Comparison of ENCODE assay signal across 11 mouse cellular contexts in the genomic region with DNA sequence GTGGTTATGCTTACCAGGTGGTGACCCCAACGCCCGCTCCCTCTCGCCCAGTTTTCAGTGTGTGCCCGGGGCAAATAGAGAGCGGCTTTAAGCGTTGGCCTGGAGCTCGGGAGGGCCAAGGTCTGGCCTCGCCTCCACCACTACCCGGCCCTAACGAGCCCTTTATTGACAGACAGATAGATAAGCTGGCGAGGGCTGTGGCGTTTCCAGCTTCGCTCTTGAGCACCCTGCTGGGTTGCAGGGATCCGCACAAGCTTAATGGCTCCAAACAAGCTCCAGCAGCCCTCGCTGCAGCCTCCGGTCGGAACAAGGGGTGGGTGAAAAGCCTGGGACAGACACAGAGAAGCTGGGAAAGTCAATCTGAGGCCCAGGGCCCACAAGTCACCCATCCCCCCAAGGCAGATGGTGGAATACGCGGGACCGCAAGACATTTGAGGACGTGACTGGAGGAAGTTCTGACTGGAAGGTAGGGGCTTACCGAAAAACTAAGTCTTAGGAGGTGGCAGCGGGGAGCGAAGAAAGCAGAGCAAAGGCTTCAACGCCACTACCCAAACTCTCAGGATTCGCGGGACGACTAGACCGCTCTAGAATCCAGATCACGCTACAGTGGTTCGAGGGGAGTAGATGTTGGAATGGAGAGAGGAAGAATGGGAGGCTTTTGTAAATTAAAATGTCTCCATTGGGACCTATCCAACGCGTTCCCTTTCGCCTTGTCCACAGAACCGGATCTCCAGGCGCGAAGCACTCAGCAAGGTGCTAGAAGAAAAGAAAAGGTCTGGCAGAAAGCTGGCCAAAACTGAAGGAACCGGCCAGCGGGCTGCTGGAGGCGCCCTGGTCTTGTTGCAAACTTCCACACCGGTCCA. TPM values are rescaled to one million over a fixed set of nuclear protein-coding genes. Genes with fewer than 3 reads are reported as not detected.
DNase-seq lines count a peak whose midpoint lies in the region; ATAC-seq lines count a peak whose summit lies in the region.
"Had no signal": no experiment of that assay in that cellular context is flagged by ENCODE, and none has a peak within 500 bp of the region (broad histone marks: within the 10 kb centered on the region; RNA-seq: fewer than 3 reads in every experiment).

No protein-coding gene starts in this region.

- H3K36me3 ChIP-seq in midbrain, embryonic 11.5 days (ENCODE audit: control insufficient read depth, insufficient read depth, low read length) = no peaks in the 10 kb centered on the region
- H3K36me3 ChIP-seq in midbrain, embryonic 15.5 days (replicated peaks) = no peaks in the 10 kb centered on the region
- no peaks in the 10 kb centered on the region for H3K36me3 ChIP-seq in embryonic facial prominence, embryonic 11.5 days (replicated peaks; ENCODE audit: control insufficient read depth, insufficient read depth, low read depth, low read length)
- H3K36me3 ChIP-seq in limb, embryonic 10.5 days = no peaks in the 10 kb centered on the region
- H3K36me3 ChIP-seq: lung, embryonic 15.5 days had no signal

- H3K4me1 ChIP-seq in midbrain, embryonic 11.5 days (ENCODE audit: control insufficient read depth, insufficient read depth, low read length) = peaks cover 8% of the 10 kb centered on the region
- peaks cover 4% of the 10 kb centered on the region; the same call in 1 of the 2 replicates for H3K4me1 ChIP-seq in midbrain, embryonic 15.5 days
- H3K4me1 ChIP-seq in embryonic facial prominence, embryonic 11.5 days (ENCODE audit: control insufficient read depth, insufficient read depth, low read length) = no peaks in the 10 kb centered on the region; the same call in 1 of the 2 replicates
- H3K4me1 ChIP-seq in limb, embryonic 10.5 days = peaks cover 25% of the 10 kb centered on the region

- DNase-seq in midbrain, embryonic 11.5 days (ENCODE audit: low spot score, missing footprints) = peak; percentile 95
- peak; percentile 16 for DNase-seq in embryonic facial prominence, embryonic 11.5 days (ENCODE audit: low spot score)
- peak; percentile 57 for DNase-seq in limb, embryonic 10.5 days (ENCODE audit: low spot score)
- no peak for DNase-seq in thymus, adult 18-20 months
- DNase-seq in right cerebral cortex, postnatal 36 days (ENCODE audit: low spot score in 2 of 2) = no peak
- no peak for DNase-seq in layer of hippocampus, adult 9-10 months (ENCODE audit: low spot score)
- no peak for DNase-seq in gastrocnemius, postnatal 4 days (ENCODE audit: low spot score in 2 of 2)
- DNase-seq: layer of hippocampus, adult 9-11 months had no signal

- WGBS in midbrain, embryonic 11.5 days = under 1% methylated on average over 41 of the region's 41 CpGs
- WGBS in midbrain, embryonic 15.5 days = 2% methylated on average over 41 of the region's 41 CpGs
- 1% methylated on average over 41 of the region's 41 CpGs for WGBS in embryonic facial prominence, embryonic 11.5 days
- WGBS in limb, embryonic 10.5 days = under 1% methylated on average over 41 of the region's 41 CpGs

- H3K9me3 ChIP-seq in midbrain, embryonic 11.5 days (ENCODE audit: control insufficient read depth, low read length) = no peaks in the 10 kb centered on the region
- H3K9me3 ChIP-seq in midbrain, embryonic 15.5 days = no peaks in the 10 kb centered on the region
- H3K9me3 ChIP-seq in embryonic facial prominence, embryonic 11.5 days (replicated peaks; ENCODE audit: control insufficient read depth, low read length) = no peaks in the 10 kb centered on the region
- H3K9me3 ChIP-seq in limb, embryonic 10.5 days (replicated peaks) = no peaks in the 10 kb centered on the region
- H3K9me3 ChIP-seq: lung, embryonic 15.5 days had no signal

- H3K27ac ChIP-seq in midbrain, embryonic 11.5 days (ENCODE audit: low read depth, low read length) = no peak overlapping the region
- no peak overlapping the region for H3K27ac ChIP-seq in midbrain, embryonic 15.5 days
- no peak overlapping the region for H3K27ac ChIP-seq in embryonic facial prominence, embryonic 11.5 days (replicated peaks; ENCODE audit: low read depth, low read length)
- no peak overlapping the region for H3K27ac ChIP-seq in limb, embryonic 10.5 days
- H3K27ac ChIP-seq: lung, embryonic 15.5 days had no signal

- H3K27me3 ChIP-seq in midbrain, embryonic 11.5 days (ENCODE audit: control insufficient read depth, insufficient read depth, low read length) = peaks cover 99% of the 10 kb centered on the region
- H3K27me3 ChIP-seq in midbrain, embryonic 15.5 days (replicated peaks) = peaks cover 86% of the 10 kb centered on the region
- H3K27me3 ChIP-seq in embryonic facial prominence, embryonic 11.5 days (ENCODE audit: control insufficient read depth, insufficient read depth, low read length) = peaks cover 89% of the 10 kb centered on the region
- H3K27me3 ChIP-seq in limb, embryonic 10.5 days (ENCODE audit: low read depth, poor library complexity, severe bottlenecking) = peaks cover 100% of the 10 kb centered on the region

- peak overlapping the region; percentile 10; the same call in 1 of the 2 replicates for H3K4me2 ChIP-seq in midbrain, embryonic 11.5 days
- no peak overlapping the region for H3K4me2 ChIP-seq in midbrain, embryonic 15.5 days
- H3K4me2 ChIP-seq in embryonic facial prominence, embryonic 11.5 days (ENCODE audit: low read depth, low read length) = no peak overlapping the region
- H3K4me2 ChIP-seq: lung, embryonic 15.5 days had no signal

- ATAC-seq in midbrain, embryonic 11.5 days (ENCODE audit: low FRiP score) = no peak
- ATAC-seq in midbrain, embryonic 15.5 days (replicated peaks) = no peak
- no peak for ATAC-seq in embryonic facial prominence, embryonic 11.5 days (replicated peaks; ENCODE audit: insufficient number of reproducible peaks, low FRiP score, low TSS enrichment, low read depth)

- no peak overlapping the region for H3K4me3 ChIP-seq in midbrain, embryonic 11.5 days (ENCODE audit: low read depth, low read length)
- no peak overlapping the region for H3K4me3 ChIP-seq in midbrain, embryonic 15.5 days
- no peak overlapping the region for H3K4me3 ChIP-seq in embryonic facial prominence, embryonic 11.5 days (ENCODE audit: low read depth, low read length)
- H3K4me3 ChIP-seq in limb, embryonic 10.5 days = no peak overlapping the region
- H3K4me3 ChIP-seq: lung, embryonic 15.5 days had no signal

- no peak overlapping the region for H3K9ac ChIP-seq in midbrain, embryonic 11.5 days (ENCODE audit: low read length)
- no peak overlapping the region for H3K9ac ChIP-seq in midbrain, embryonic 15.5 days
- no peak overlapping the region for H3K9ac ChIP-seq in embryonic facial prominence, embryonic 11.5 days (replicated peaks; ENCODE audit: low read length)
- H3K9ac ChIP-seq: lung, embryonic 15.5 days had no signal

RNA-seq across cellular contexts. Expression of gene Pax6, which starts 1.7 kb away (rescaled TPM):
- polyA plus RNA-seq in midbrain, embryonic 11.5 days (2014; fragmentation: Nextera tagmentation; extraction: Ambion mirVana) = 45.5 and 45.7 TPM in 2 replicates
- polyA plus RNA-seq in midbrain, embryonic 15.5 days (2015; fragmentation: Nextera tagmentation; extraction: Ambion mirVana) = 22.5 and 23.3 TPM in 2 replicates
- 13.9 and 26.6 TPM in 2 replicates for polyA plus RNA-seq in embryonic facial prominence, embryonic 11.5 days (2014; fragmentation: Nextera tagmentation; extraction: Ambion mirVana)
- polyA plus RNA-seq in limb, embryonic 10.5 days (2016; fragmentation: Nextera tagmentation; extraction: Ambion mirVana) = 0.09 and 0.15 TPM in 2 replicates
- total RNA-seq in gastrocnemius, postnatal 4 days (2021) = not detected
- total RNA-seq: heart, postnatal 25 days had no signal
- polyA plus RNA-seq: lung, embryonic 15.5 days had no signal

Comparison
In these comparisons a context has a peak if more than half of its experiments do, and no peak if none do; other contexts are left out.
1. DNase-seq: peak in midbrain, embryonic 11.5 days (single experiment), embryonic facial prominence, embryonic 11.5 days (single experiment) and limb, embryonic 10.5 days (single experiment); none in thymus, adult 18-20 months (0 of 2), right cerebral cortex, postnatal 36 days (0 of 2), layer of hippocampus, adult 9-10 months (single experiment) and gastrocnemius, postnatal 4 days (0 of 2).
2. RNA of gene Pax6, which starts 1.7 kb away (polyA plus RNA-seq): 45.5 to 45.7 TPM in midbrain, embryonic 11.5 days, 22.5 to 23.3 TPM in midbrain, embryonic 15.5 days and 13.9 to 26.6 TPM in embryonic facial prominence, embryonic 11.5 days; 0.09 to 0.15 TPM in limb, embryonic 10.5 days; every median in the first group is over 10 times any median in the second.